Mouse (Mus musculus) B cell, adult (primary cell): Measurements from ENCODE around the gene Acadl. TPM values are rescaled to one million over a fixed set of nuclear protein-coding genes. Genes with fewer than 3 reads are reported as not detected.

Experiments used
- total RNA-seq: library from RNA; stranded (reverse); gene quantifications from 4 replicates; pipeline ENCODE4 v1.2.4, GENCODE M21; 2023; ENCODE audit not compliant: inconsistent age

Gene Acadl
- 44.8 to 53.4 TPM (median 49.4 TPM) in 4 replicates for total RNA-seq

DNA sequence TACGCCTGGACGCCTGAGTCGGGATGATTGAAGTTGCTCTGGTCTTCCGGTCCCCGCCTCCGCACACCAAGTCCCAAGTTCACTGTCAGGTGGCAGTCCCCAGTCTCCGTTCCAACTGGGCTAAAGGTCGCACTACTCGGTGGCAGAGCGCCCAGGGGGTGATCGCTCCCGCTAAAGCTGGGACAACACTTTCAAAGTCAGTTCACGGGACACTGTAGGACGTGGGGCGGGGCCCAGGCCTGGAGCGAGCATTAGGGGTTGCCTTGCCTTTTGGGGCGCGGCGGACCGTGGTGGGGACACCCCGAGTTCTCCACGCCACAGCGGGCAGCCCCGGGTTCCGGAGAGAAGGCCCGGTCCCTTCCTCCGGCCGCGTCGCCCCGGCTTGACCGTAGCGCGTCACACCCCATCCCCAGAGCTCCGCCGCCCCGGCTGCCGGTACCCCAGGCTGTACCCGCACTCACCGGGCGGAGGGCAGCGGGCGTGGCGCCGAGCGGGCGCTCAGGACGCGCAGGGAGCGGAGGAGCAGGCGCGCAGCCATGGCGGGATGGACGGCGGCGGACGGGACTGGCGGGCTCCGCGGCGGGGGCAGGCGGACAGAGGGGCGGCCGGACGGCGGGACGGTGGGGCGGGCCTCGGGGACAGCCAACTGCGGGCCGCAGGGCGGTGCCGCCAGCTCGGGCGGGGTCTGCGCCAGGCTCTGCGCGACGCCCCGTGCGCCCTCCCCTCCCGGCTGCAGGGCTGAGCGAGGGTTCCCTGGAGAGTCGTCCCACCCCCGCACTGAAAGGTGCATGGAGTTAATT, at the start of gene Acadl:
Gene Acadl (minus strand): TSS at position 566 of the 800 bp plus-strand sequence.

DNA sequence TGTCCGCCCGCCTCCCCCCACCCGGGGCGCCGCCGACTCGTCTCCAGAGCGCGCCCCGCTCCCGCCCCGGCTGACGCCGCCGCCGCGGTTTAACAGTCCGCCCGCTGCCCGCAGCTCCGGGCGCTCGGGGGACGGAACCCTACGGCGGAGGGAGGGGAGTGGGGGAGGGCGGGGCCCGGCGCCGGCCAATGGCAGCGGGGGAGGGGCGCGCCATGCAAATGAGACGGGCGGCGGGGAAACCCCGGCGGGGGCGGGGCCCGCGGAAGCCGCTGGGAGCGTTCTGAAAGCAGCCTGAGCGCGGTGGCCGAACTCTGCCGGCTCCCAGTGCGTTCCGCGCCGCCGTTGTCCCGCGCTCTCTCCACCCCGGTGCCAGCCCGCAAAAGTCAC, 45.6 kb downstream of the Acadl start, which contains the start of gene Kansl1l:
Gene Kansl1l (minus strand): TSS at position 110 of the 387 bp plus-strand sequence.

Other genes starting within 250 kb of the Acadl start
- gene Rpe, start 162.4 kb downstream of the Acadl start, total RNA-seq: 37.3 to 38.2 TPM (median 37.9 TPM) in 4 replicates
- 25.1 to 27.2 TPM (median 26.5 TPM) in 4 replicates for gene Kansl1l, start 45.7 kb downstream of the Acadl start, total RNA-seq
- not detected in 4 replicates for gene Myl1, start 82.1 kb upstream of the Acadl start, total RNA-seq
- 23.4 to 34.0 TPM (median 29.5 TPM) in 4 replicates for gene Lancl1, start 175.6 kb upstream of the Acadl start, total RNA-seq